Mouse (Mus musculus) intestine, embryonic 14.5 days (tissue): Measurements from ENCODE around the gene Maneal. TPM values are rescaled to one million over a fixed set of nuclear protein-coding genes. Genes with fewer than 3 reads are reported as not detected.

Experiments
- ATAC-seq: fragments of 200-750 bp; cut with Nextera tagmentation; replicated peaks from 2 replicates; pipeline ENCODE4 v1.8.0; 2017; ENCODE audit warnings: low read depth, moderate number of reproducible peaks, moderate TSS enrichment, moderate library complexity; ENCODE audit not compliant: low FRiP score, low TSS enrichment
- DNase-seq: peaks from one replicate; pipeline ENCODE4 v3.0.0-alpha.2; 2018; ENCODE audit warnings: low spot score
- H3K27ac ChIP-seq: fragments of 300-500 bp; sonication (generic); 2 replicates; pipeline ENCODE4 v1.5.1; 2014; ENCODE audit warnings: low read depth, mild to moderate bottlenecking, control low read depth
- H3K27me3 ChIP-seq: fragments of 300-500 bp; sonication (generic); replicated peaks from 2 replicates; pipeline ENCODE4 v1.6.1; 2014; ENCODE audit warnings: low read length, control low read depth; ENCODE audit not compliant: control insufficient read depth, insufficient read depth
- H3K36me3 ChIP-seq: fragments of 300-500 bp; sonication (generic); 2 replicates; pipeline ENCODE4 v1.6.1; 2014; ENCODE audit warnings: low read length, control low read depth; ENCODE audit not compliant: control insufficient read depth, insufficient read depth
- H3K4me1 ChIP-seq: fragments of 300-500 bp; sonication (generic); replicated peaks from 2 replicates; pipeline ENCODE4 v1.6.1; 2014; ENCODE audit warnings: low read length, control low read depth, mixed read lengths; ENCODE audit not compliant: control insufficient read depth, insufficient read depth
- H3K4me2 ChIP-seq: fragments of 300-500 bp; sonication (generic); 2 replicates; pipeline ENCODE4 v1.6.1; 2014; ENCODE audit warnings: low read length
- H3K4me3 ChIP-seq: fragments of 300-500 bp; sonication (generic); 2 replicates; pipeline ENCODE4 v1.5.1; 2014; ENCODE audit warnings: low read depth, low read length, control low read depth, mixed read lengths
- H3K9ac ChIP-seq: fragments of 300-500 bp; sonication (generic); 2 replicates; pipeline ENCODE4 v1.6.1; 2014; ENCODE audit warnings: mild to moderate bottlenecking, low read length
- H3K9me3 ChIP-seq: fragments of 300-500 bp; sonication (generic); 2 replicates; pipeline ENCODE4 v1.6.1; 2016; ENCODE audit warnings: low read length, control low read depth; ENCODE audit not compliant: control insufficient read depth
- WGBS: fragments of 180-500 bp; shearing (Covaris S2); extraction: QIAGEN DNeasy Blood & Tissue Kit; methylation state at CpG from one replicate; pipeline ENCODE4 v1.1.7; 2014; 5-methylcytosine and 5-hydroxymethylcytosine counted together
- polyA plus RNA-seq: library from polyadenylated mRNA; unstranded; fragments of >200 nt; fragmentation: Nextera tagmentation; extraction: Ambion mirVana; gene quantifications from 2 replicates; pipeline ENCODE4 v1.2.1, GENCODE M21; 2014

Maneal gene
- polyA plus RNA-seq, 1 experiment from 2014 or later: 1.5 TPM

DNA sequence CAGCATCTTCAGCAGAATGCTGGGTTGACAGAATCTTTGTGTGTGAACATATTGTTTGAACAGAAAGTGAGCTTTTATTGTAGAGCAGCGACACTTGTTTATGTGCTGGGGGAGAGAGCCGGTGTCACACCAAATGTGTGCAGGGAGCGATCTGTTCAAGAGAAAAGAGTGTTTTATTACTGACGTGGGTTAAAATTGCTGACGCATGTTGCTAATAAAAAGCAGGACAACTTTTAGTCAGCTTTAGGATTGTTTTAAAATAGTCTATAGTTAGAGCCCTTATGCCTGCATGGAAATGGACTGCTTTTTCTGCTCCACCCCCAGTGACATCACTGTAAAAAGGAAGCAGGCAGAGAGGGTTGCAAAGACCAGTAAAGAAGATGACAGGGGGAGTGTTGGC, 28.9 kb upstream of the Maneal start:
- 69% methylated on average over 5 of the region's 5 CpGs for WGBS
- no peaks in the 10 kb centered on the region for H3K36me3 ChIP-seq
- DNase-seq (no peak), ATAC-seq (no peak)
- no peak overlapping the region for H3K9ac ChIP-seq
- no peaks in the 10 kb centered on the region for H3K9me3 ChIP-seq
- no peak overlapping the region for H3K4me3 ChIP-seq
- H3K4me1 ChIP-seq: no peaks in the 10 kb centered on the region; the same call in 1 of the 2 replicates
- H3K27ac ChIP-seq: no peak overlapping the region
- H3K27me3 ChIP-seq: peaks cover 71% of the 10 kb centered on the region
- H3K4me2 ChIP-seq: no peak overlapping the region

DNA sequence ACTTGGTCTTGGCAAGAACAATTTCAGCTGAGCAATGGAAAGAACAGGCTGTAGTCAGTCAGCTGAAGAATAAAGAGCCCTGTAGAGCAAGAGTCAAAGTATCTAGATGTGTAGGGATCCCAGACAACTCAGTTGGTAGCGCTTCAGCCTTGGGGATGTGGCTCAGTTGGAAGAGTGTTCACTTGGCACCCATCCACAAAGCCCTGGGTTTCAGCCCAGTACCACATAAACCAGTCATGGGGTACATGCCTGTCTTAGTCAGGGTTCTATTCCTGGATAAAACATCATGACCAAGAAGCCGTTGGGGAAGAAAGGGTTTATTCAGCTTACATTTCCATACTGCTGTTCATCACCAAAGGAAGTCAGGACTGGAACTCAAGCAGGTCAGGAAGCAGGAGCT, 28.0 kb upstream of the Maneal start:
- Histone ChIP-seq H3K4me2 (no peak overlapping the region), H3K9me3 (no peaks in the 10 kb centered on the region), H3K9ac (no peak overlapping the region), H3K27ac (no peak overlapping the region), H3K4me3 (no peak overlapping the region), H3K27me3 (peaks cover 70% of the 10 kb centered on the region), H3K4me1 (no peaks in the 10 kb centered on the region; the same call in 1 of the 2 replicates), H3K36me3 (no peaks in the 10 kb centered on the region)
- 84% methylated on average over 2 of the region's 2 CpGs for WGBS
- DNase-seq (no peak), ATAC-seq (no peak)

- Histone ChIP-seq H3K4me1 (no peaks in the 10 kb centered on the region), H3K36me3 (no peaks in the 10 kb centered on the region), H3K9ac (no peak overlapping the region), H3K27me3 (peaks cover 64% of the 10 kb centered on the region), H3K27ac (no peak overlapping the region), H3K4me2 (no peak overlapping the region), H3K9me3 (no peaks in the 10 kb centered on the region), H3K4me3 (no peak overlapping the region)
- 70% methylated on average over 7 of the region's 7 CpGs for WGBS
- ATAC-seq (no peak), DNase-seq (no peak)
These were observed 26.7 kb upstream of the Maneal start for GRCm38 (mm10) chr4:124888702-124889101.

DNA sequence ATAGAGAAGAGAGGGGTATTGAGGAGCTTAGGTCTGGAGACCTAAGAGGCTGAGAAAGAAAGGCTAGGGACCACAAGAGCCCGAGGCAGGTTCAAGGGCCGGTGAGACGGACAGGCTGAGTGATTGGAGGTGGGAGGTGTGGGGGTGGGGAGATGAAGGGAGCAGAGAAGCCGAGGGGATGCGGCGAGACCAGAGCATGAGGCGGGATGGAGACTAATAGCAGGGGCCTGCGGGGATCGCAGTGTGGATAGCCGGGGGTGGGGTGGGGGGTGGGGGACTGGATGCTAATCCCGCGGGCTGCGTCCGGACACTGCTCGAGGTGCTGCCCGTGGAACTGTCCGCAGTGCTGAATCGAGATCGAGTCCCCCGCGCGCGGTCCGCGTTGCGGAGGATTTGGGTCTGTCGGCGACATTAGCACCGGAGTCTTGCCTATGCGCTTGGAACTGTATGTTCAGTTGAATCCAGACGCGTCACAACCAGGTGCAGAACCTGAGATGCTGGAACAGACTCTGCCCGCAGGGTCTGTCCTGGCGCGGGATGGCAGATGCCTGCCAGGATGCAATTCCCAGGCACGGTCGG, 20.3 kb upstream of the Maneal start:
- Histone ChIP-seq H3K27ac (no peak overlapping the region), H3K27me3 (peaks cover 71% of the 10 kb centered on the region), H3K9me3 (no peaks in the 10 kb centered on the region), H3K36me3 (no peaks in the 10 kb centered on the region), H3K4me3 (no peak overlapping the region; the same call in 1 of the 2 replicates), H3K4me2 (peak overlapping the region; percentile 57; the same call in 1 of the 2 replicates), H3K4me1 (no peaks in the 10 kb centered on the region), H3K9ac (no peak overlapping the region)
- DNase-seq (peak; percentile 84), ATAC-seq (peak; percentile 31; the same call in 1 of the 2 replicates)
- WGBS: 2% methylated on average over 37 of the region's 37 CpGs

- Histone ChIP-seq H3K27ac (no peak overlapping the region), H3K36me3 (no peaks in the 10 kb centered on the region), H3K9ac (no peak overlapping the region), H3K4me2 (peak overlapping the region; percentile 57), H3K4me1 (no peaks in the 10 kb centered on the region), H3K27me3 (peaks cover 68% of the 10 kb centered on the region), H3K9me3 (no peaks in the 10 kb centered on the region), H3K4me3 (peak overlapping the region; percentile 26)
- WGBS: 1% methylated on average over 37 of the region's 37 CpGs
- DNase-seq: peak; percentile 72
- ATAC-seq: peak; percentile 56
These were observed 19.5 kb upstream of the Maneal start for GRCm38 (mm10) chr4:124881341-124881908.

- Histone ChIP-seq H3K36me3 (no peaks in the 10 kb centered on the region), H3K9ac (no peak within 1 kb of the TSS), H3K27ac (no peak within 1 kb of the TSS), H3K4me3 (peak within 1 kb of the TSS; percentile 26), H3K4me1 (no peaks in the 10 kb centered on the region), H3K9me3 (no peaks in the 10 kb centered on the region), H3K27me3 (peaks cover 59% of the 10 kb centered on the region), H3K4me2 (peak within 1 kb of the TSS; percentile 57)
- ATAC-seq (no peak), DNase-seq (no peak)
- WGBS: 5% methylated on average over 11 of the region's 11 CpGs
These were observed 18.6 kb upstream of the Maneal start, which contains the start of gene Epha10 for GRCm38 (mm10) chr4:124880599-124880998. Gene Epha10 (plus strand): TSS chr4:124880899.

GRCm38 (mm10) chr4:124872719-124873118, 10.7 kb upstream of the Maneal start:
- Histone ChIP-seq H3K4me3 (no peak overlapping the region), H3K4me1 (no peaks in the 10 kb centered on the region), H3K9ac (no peak overlapping the region), H3K9me3 (no peaks in the 10 kb centered on the region), H3K36me3 (no peaks in the 10 kb centered on the region), H3K4me2 (no peak overlapping the region), H3K27ac (no peak overlapping the region), H3K27me3 (no peaks in the 10 kb centered on the region)
- ATAC-seq (no peak), DNase-seq (no peak)
- 93% methylated on average over 1 of the region's 1 CpGs for WGBS

GRCm38 (mm10) chr4:124860446-124860845, 1.5 kb downstream of the Maneal start:
- 12% methylated on average over 7 of the region's 7 CpGs for WGBS
- ATAC-seq (0 out of 2 replicates have a peak, but pooled peaks have one; percentile 16), DNase-seq (peak; percentile 95)

DNA sequence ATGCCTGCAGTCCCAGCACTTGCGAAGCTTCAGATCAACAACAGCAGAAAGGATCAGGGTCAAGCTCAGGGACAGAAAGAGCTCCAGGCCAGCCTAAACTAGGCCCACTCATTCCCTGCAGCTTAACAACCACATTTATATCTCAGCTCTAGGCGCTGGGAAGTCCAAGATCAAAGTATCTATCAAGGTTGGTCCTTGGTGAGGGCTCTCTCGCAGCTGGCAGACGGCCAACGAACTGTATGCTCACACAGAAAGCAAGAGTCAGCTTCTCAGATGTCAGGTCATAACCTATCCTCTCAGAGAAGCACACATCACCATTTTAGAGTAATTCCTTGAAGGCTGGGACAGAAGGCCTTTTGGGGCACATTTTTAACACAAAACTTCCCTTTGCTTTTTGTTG, 3.6 kb downstream of the Maneal start:
- DNase-seq (no peak), ATAC-seq (no peak)
- Histone ChIP-seq H3K27me3 (peaks cover 28% of the 10 kb centered on the region), H3K4me3 (no peak overlapping the region), H3K4me1 (no peaks in the 10 kb centered on the region), H3K9me3 (no peaks in the 10 kb centered on the region), H3K9ac (no peak overlapping the region), H3K4me2 (no peak overlapping the region), H3K27ac (no peak overlapping the region), H3K36me3 (peaks cover 29% of the 10 kb centered on the region)
- WGBS: 70% methylated on average over 5 of the region's 5 CpGs

More at GRCm38 (mm10) chr4:124860446-124860845, 1.5 kb downstream of the Maneal start:
- Histone ChIP-seq H3K36me3 (peaks cover 14% of the 10 kb centered on the region), H3K9ac (no peak overlapping the region), H3K9me3 (no peaks in the 10 kb centered on the region), H3K4me3 (no peak overlapping the region), H3K4me2 (no peak overlapping the region), H3K27me3 (peaks cover 33% of the 10 kb centered on the region), H3K27ac (no peak overlapping the region), H3K4me1 (no peaks in the 10 kb centered on the region)
